Mouse (Mus musculus): ENCODE measurements at regions not wholly inside any gene's neighbourhood (a gene's known extent, or its start where the extent isn't known, plus 50 kb on each side); places are given as distances from the start of the nearest gene placed in this dataset.

DNA sequence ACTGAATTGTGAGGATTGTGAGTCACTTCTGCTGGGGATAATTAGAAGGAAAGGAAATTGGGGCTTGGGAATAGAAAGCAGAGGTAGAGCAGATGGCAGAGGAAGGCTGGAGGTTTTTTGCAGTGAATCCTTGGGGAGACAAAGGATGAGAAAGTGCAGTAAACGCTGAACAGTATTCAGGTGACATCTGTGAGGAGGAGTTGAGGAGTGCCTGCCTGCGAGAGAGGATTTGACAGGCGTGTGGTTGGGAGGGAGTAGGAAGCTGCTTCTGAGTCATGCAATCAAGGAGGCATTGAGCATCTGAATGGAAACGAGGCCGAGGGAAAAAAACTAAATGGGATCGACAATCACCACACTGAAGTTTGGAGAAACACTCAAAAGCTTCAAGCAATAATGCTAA is 236.9 kb downstream of the Stim2 start:
- no peak for TF ChIP-seq CTCF (IDR thresholded peaks at IDR 0.05; ENCODE audit: low read depth, low read length)
- TF ChIP-seq POLR2A (IDR thresholded peaks at IDR 0.05; ENCODE audit: extremely low read depth, insufficient read depth, low read length) = no peak
